Mouse (Mus musculus): Measurements from ENCODE around the gene Qrich2. TPM values are rescaled to one million over a fixed set of nuclear protein-coding genes. Genes with fewer than 3 reads are reported as not detected.

Gene Qrich2
- polyA plus RNA-seq (2017; shearing (Covaris generic)), result not detected

GRCm38 (mm10) chr11:116466141-116466540 is at the start of gene Qrich2:
Gene Qrich2, minus strand, starts transcription at chr11:116466241.

GRCm38 (mm10) chr11:116493795-116494252 is 27.8 kb upstream of the Qrich2 start, which contains the start of gene Prpsap1:
Gene Prpsap1, minus strand, starts transcription at chr11:116494202.

GRCm38 (mm10) chr11:116433356-116434286 is 32.4 kb downstream of the Qrich2 start, which contains the start of gene Ubald2:
Gene Ubald2, plus strand, starts transcription at chr11:116434094.

GRCm38 (mm10) chr11:116412904-116413630 is 53.0 kb downstream of the Qrich2 start, which contains the start of gene Rnf157:
Gene Rnf157, minus strand, starts transcription at chr11:116413032.

Other genes starting within 250 kb of the Qrich2 start
- 0.23 TPM for gene Evpl, start 228.2 kb downstream of the Qrich2 start, polyA plus RNA-seq (2017; shearing (Covaris generic))
- 74.3 TPM for gene Srp68, start 192.0 kb downstream of the Qrich2 start, polyA plus RNA-seq (2017; shearing (Covaris generic))
- not detected for gene Galr2, start 185.3 kb downstream of the Qrich2 start, polyA plus RNA-seq (2017; shearing (Covaris generic))
- gene Exoc7, start 159.0 kb downstream of the Qrich2 start, polyA plus RNA-seq (2017; shearing (Covaris generic)), result 86.8 TPM
- gene Foxj1, start 130.8 kb downstream of the Qrich2 start, polyA plus RNA-seq (2017; shearing (Covaris generic)), result not detected
- 3.7 TPM for gene Rnf157, start 53.2 kb downstream of the Qrich2 start, polyA plus RNA-seq (2017; shearing (Covaris generic))
- gene Ubald2, start 32.1 kb downstream of the Qrich2 start, polyA plus RNA-seq (2017; shearing (Covaris generic)), result 71.2 TPM
- gene Prpsap1, start 28.0 kb upstream of the Qrich2 start, polyA plus RNA-seq (2017; shearing (Covaris generic)), result 152 TPM
- 0.17 TPM for gene Sphk1, start 64.7 kb upstream of the Qrich2 start, polyA plus RNA-seq (2017; shearing (Covaris generic))
- gene Ube2o, start 115.2 kb upstream of the Qrich2 start, polyA plus RNA-seq (2017; shearing (Covaris generic)), result 11.7 TPM
- gene Aanat, start 120.2 kb upstream of the Qrich2 start, polyA plus RNA-seq (2017; shearing (Covaris generic)), result not detected
- gene Rhbdf2, start 160.8 kb upstream of the Qrich2 start, polyA plus RNA-seq (2017; shearing (Covaris generic)), result 12.4 TPM
- gene Prcd, start 187.3 kb upstream of the Qrich2 start, polyA plus RNA-seq (2017; shearing (Covaris generic)), result 0.23 TPM
- not detected for gene Cygb, start 188.1 kb upstream of the Qrich2 start, polyA plus RNA-seq (2017; shearing (Covaris generic))

Data from CD4-positive, CD25-positive, alpha-beta regulatory T cell (primary cell).